Mouse (Mus musculus) limb, embryonic 14.5 days (tissue): ENCODE data around the gene Mvb12b. TPM values are rescaled to one million over a fixed set of nuclear protein-coding genes. Genes with fewer than 3 reads are reported as not detected.

Source experiments
- ATAC-seq: fragments of 200-750 bp; cut with Nextera tagmentation; 2 replicates; pipeline ENCODE4 v1.8.0; 2017; ENCODE audit warnings: low read depth, moderate number of reproducible peaks, moderate TSS enrichment; ENCODE audit not compliant: low FRiP score
- DNase-seq: peaks from one replicate; pipeline ENCODE4 v3.0.0-alpha.2; 2015; ENCODE audit warnings: low spot score
- H3K27ac ChIP-seq: fragments of 300-500 bp; sonication (generic); replicated peaks from 2 replicates; pipeline ENCODE4 v1.5.1; 2014; ENCODE audit warnings: low read depth, mild to moderate bottlenecking, low read length, moderate library complexity, mixed read lengths
- H3K27me3 ChIP-seq: fragments of 300-500 bp; sonication (generic); 2 replicates; pipeline ENCODE4 v1.6.1; 2014; ENCODE audit warnings: low read length, mixed read lengths; ENCODE audit not compliant: control insufficient read depth, insufficient read depth
- H3K36me3 ChIP-seq: fragments of 300-500 bp; sonication (generic); 2 replicates; pipeline ENCODE4 v1.6.1; 2014; ENCODE audit warnings: mild to moderate bottlenecking, low read length, moderate library complexity, mixed read lengths; ENCODE audit not compliant: control insufficient read depth, insufficient read depth
- H3K4me1 ChIP-seq: fragments of 300-500 bp; sonication (generic); 2 replicates; pipeline ENCODE4 v1.6.1; 2014; ENCODE audit warnings: antibody characterized with exemption, low read length, mixed read lengths; ENCODE audit not compliant: control insufficient read depth, insufficient read depth
- H3K4me2 ChIP-seq: fragments of 300-500 bp; sonication (generic); replicated peaks from 2 replicates; pipeline ENCODE4 v1.6.1; 2014; ENCODE audit warnings: low read depth, mild to moderate bottlenecking, low read length, moderate library complexity; ENCODE audit not compliant: severe bottlenecking
- H3K4me3 ChIP-seq: fragments of 300-500 bp; sonication (generic); replicated peaks from 2 replicates; pipeline ENCODE4 v1.5.1; 2014; ENCODE audit warnings: low read length
- H3K9ac ChIP-seq: fragments of 300-500 bp; sonication (generic); 2 replicates; pipeline ENCODE4 v1.6.1; 2014; ENCODE audit warnings: mild to moderate bottlenecking, low read depth, low read length, moderate library complexity; ENCODE audit not compliant: severe bottlenecking
- H3K9me3 ChIP-seq: fragments of 300-500 bp; sonication (generic); 2 replicates; pipeline ENCODE4 v1.6.1; 2016; ENCODE audit warnings: low read length; ENCODE audit not compliant: control insufficient read depth
- POLR2A ChIP-seq: fragments of 200-500 bp; IDR thresholded peaks from 2 replicates; pipeline ENCODE4 v1.8.0; 2012; ENCODE audit warnings: inconsistent platforms, mild to moderate bottlenecking, moderate library complexity, borderline replicate concordance; ENCODE audit not compliant: insufficient read depth, insufficient read length; ENCODE audit errors: extremely low read depth
- WGBS: fragments of 180-500 bp; shearing (Covaris S2); extraction: QIAGEN DNeasy Blood & Tissue Kit; methylation state at CpG from one replicate; pipeline ENCODE4 v1.1.7; 2014; 5-methylcytosine and 5-hydroxymethylcytosine counted together
- polyA plus RNA-seq, 2 experiments: library from polyadenylated mRNA; depleted of rRNA in 1 of 2; stranded (reverse) in 1 of 2; unstranded in 1 of 2; fragments of >200 nt; fragmentation: Nextera tagmentation in 1 of 2; extraction: Ambion mirVana in 1 of 2; gene quantifications; 2 replicates each; pipeline versions ENCODE4 v1.2.1 to v1.2.3; 2012 to 2014

Mvb12b gene
- polyA plus RNA-seq, 2 experiments: 17.5 to 26.6 TPM

GRCm38 (mm10) chr2:33872841-33873271 lies 14.9 kb downstream of the Mvb12b start:
- no peak overlapping the region for H3K4me3 ChIP-seq
- H3K36me3 ChIP-seq: peaks cover 26% of the 10 kb centered on the region
- H3K9ac ChIP-seq: no peak overlapping the region
- no peak for TF ChIP-seq POLR2A
- WGBS: 40% methylated on average over 8 of the region's 8 CpGs
- 0 out of 2 replicates have a peak, but pooled peaks cover 3% of the 10 kb centered on the region for H3K9me3 ChIP-seq
- H3K4me2 ChIP-seq: no peak overlapping the region
- no peaks in the 10 kb centered on the region for H3K27me3 ChIP-seq
- ATAC-seq: no peak
- no peak for DNase-seq
- H3K4me1 ChIP-seq: peaks cover 58% of the 10 kb centered on the region
- H3K27ac ChIP-seq: no peak overlapping the region

- Histone ChIP-seq H3K9ac (no peak overlapping the region), H3K4me3 (no peak overlapping the region), H3K9me3 (0 out of 2 replicates have a peak, but pooled peaks cover 3% of the 10 kb centered on the region), H3K4me2 (no peak overlapping the region), H3K36me3 (peaks cover 26% of the 10 kb centered on the region), H3K4me1 (peaks cover 43% of the 10 kb centered on the region), H3K27me3 (no peaks in the 10 kb centered on the region), H3K27ac (no peak overlapping the region; the same call in 1 of the 2 replicates)
- ATAC-seq (no peak), DNase-seq (no peak)
- 65% methylated on average over 4 of the region's 4 CpGs for WGBS
- no peak for TF ChIP-seq POLR2A
Measured at GRCm38 (mm10) chr2:33871181-33871520, 16.6 kb downstream of the Mvb12b start.

DNA sequence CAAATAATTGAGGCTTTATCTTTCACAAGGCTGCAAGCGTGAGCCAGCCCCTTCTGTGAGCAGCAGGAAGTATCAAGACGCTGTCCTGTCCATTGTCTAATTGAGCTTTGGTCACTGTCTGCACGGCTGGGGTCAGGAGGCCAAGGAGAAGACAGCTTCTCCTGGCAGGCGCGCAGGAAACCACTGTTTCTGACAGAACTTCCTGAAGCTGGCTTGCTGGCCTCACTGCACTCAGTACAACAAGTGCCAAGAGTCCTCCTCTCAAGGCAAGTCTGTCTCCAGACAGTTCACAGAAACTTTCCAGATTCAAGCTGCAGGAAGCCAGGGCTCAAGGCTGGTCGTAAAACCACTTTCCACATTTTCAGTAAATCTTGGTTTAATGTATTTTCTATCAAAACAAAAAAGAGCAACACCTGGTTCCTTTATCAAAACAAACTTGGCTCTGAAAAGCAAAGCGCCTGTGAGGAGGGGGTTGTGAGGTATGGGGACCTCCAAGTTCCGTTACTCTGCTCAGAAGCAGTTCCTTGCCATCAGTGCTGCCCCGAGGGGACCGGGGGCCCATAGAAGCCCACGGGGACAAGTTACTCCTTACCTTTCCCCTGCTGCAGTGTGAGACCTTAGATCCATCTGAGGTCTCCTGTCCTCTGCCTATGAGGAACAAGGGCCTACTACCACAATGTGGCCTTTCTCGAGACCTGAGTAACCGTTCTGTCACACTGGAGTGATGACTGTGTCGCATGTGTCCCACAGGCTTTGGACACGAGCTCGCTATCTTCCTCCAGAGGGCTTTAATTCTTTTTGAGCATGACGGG lies 17.2 kb downstream of the Mvb12b start:
- 40% methylated on average over 17 of the region's 17 CpGs for WGBS
- no peak for TF ChIP-seq POLR2A
- peak; percentile 60 for DNase-seq
- Histone ChIP-seq H3K27ac (peak overlapping the region; percentile 61), H3K4me3 (no peak overlapping the region), H3K9ac (no peak overlapping the region), H3K27me3 (no peaks in the 10 kb centered on the region), H3K4me2 (no peak overlapping the region), H3K4me1 (peaks cover 38% of the 10 kb centered on the region), H3K9me3 (0 out of 2 replicates have a peak, but pooled peaks cover 3% of the 10 kb centered on the region), H3K36me3 (peaks cover 26% of the 10 kb centered on the region)
- peak; percentile 76 for ATAC-seq

DNA sequence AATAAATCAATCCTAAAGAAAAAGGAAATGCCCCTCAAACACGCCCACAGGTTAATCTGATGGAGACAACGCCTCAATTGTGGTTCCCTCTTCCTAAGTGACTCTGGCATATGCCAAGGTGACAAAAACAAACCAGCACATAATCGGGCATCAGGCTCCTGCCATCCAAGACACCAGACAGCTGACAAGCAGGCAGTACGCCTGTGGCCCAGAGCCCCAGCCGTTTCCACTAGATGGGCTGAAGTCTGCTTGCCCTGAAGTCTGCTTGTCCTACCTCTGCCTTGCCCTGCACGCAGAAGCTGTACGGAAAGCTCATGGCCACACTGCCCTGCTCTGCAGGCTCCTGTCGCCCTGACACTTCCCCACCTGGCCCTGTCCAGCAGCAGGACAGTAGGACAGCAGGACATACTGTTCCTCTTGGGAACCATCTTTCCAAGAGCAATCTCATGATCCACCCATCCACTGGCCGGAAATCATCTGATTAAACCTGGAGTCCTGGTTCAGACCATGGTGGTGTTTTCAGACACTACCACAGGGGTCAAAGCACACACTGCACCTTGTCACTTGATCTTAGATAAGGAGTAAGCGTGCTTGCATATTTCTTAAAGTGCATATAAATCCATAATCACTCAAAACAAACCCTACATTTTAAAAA lies 17.9 kb downstream of the Mvb12b start:
- Histone ChIP-seq H3K27me3 (no peaks in the 10 kb centered on the region), H3K9me3 (0 out of 2 replicates have a peak, but pooled peaks cover 3% of the 10 kb centered on the region), H3K4me2 (no peak overlapping the region), H3K9ac (no peak overlapping the region), H3K27ac (0 out of 2 replicates have a peak overlapping the region, but pooled peaks have one; percentile 20), H3K4me3 (no peak overlapping the region), H3K4me1 (peaks cover 30% of the 10 kb centered on the region), H3K36me3 (peaks cover 26% of the 10 kb centered on the region)
- DNase-seq (no peak), ATAC-seq (no peak)
- WGBS: 73% methylated on average over 10 of the region's 10 CpGs
- no peak for TF ChIP-seq POLR2A

GRCm38 (mm10) chr2:33868996-33869688 lies 18.6 kb downstream of the Mvb12b start:
- Histone ChIP-seq H3K36me3 (peaks cover 25% of the 10 kb centered on the region), H3K9me3 (0 out of 2 replicates have a peak, but pooled peaks cover 3% of the 10 kb centered on the region), H3K4me3 (no peak overlapping the region), H3K4me1 (peaks cover 26% of the 10 kb centered on the region), H3K9ac (no peak overlapping the region), H3K4me2 (no peak overlapping the region), H3K27ac (no peak overlapping the region), H3K27me3 (no peaks in the 10 kb centered on the region)
- ATAC-seq (no peak), DNase-seq (no peak)
- no peak for TF ChIP-seq POLR2A
- WGBS: 74% methylated on average over 5 of the region's 5 CpGs
